Mouse (Mus musculus): ENCODE results near the gene Vldlr.

Gene Vldlr

DNA sequence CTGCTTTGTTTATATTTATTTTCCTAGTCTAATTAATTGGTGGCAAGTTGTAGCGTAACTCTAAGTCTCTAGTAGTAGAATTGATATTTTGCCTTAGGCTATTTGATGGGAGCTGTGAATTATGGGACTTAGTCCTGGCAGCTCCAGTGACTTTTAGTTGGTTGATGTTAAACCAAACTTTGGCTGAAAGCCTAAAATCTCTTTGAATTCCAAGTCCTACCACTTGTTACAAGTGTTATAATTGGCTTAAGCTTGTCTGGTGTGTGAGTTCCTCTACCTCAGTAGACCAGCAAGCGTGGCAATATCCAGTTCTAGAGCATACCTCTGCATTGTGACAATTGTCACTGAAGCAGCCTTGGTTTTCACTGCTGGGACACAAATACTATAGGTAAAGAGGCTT lies 17.1 kb downstream of the Vldlr start:
- DNase-seq (ENCODE audit: low spot score in 2 of 2): no peak

DNA sequence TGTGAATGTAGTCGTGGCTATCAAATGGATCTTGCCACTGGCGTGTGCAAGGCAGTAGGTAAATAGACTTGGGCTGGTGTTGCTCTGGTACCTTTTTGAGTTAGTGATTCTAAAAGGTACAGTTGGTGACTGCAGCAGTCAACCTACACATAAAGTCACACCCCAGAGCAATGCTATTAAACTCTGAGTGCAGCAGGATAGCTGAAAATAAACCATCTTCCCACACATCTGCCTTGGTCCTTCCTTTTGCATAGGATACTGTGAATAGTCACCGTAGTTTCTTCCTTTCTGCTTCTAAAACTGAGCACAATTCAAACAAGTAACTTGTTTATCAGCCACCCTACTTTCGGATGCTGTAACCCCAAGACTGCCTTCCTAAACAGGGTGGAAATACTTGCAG lies 23.6 kb downstream of the Vldlr start:
- DNase-seq (ENCODE audit: low spot score in 2 of 2): no peak

DNA sequence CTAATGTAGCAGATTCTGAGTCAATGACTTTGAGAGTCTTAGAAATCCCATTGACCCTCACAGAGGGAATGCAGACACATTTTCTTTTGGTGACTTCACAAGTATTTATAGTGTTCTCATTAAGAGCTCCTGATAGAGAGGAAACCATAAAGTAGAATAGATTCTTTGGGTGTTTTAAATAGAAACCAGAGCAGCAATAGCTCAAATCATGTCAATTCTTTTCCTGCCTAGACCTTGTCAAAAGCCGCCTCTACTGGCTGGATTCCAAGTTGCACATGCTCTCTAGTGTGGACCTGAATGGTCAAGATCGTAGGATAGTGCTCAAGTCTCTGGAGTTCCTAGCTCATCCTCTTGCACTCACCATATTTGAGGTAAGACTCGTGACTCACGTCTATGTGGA lies 27.2 kb downstream of the Vldlr start:
- no peak for DNase-seq (ENCODE audit: low spot score in 2 of 2)

GRCm38 (mm10) chr19:27254756-27255155 lies 38.5 kb downstream of the Vldlr start:
- DNase-seq (ENCODE audit: low spot score in 2 of 2): no peak

GRCm38 (mm10) chr19:27255678-27256077 lies 39.4 kb downstream of the Vldlr start:
- DNase-seq (ENCODE audit: low spot score in 2 of 2): no peak

DNA sequence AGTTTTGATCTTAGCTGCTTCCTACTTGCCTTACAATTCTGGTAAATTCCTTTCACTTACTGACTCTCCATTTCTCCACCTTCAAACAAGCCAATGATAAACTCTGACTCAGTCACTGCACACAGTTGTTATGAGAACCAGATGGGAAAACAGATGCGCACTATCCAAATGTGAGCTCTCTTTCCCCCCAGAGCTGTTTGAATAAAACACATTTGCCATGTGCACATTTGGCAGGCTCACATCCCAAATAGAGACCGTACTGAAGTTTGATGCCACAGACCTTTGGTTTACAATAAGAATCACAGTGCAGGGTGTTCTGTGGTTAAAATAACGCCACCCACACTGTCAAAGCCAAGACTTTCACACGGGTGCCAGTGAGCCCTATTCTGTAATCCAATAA lies 43.8 kb downstream of the Vldlr start:
- DNase-seq (ENCODE audit: low spot score in 2 of 2): no peak

GRCm38 (mm10) chr19:27260621-27261278 lies 44.5 kb downstream of the Vldlr start:
- DNase-seq (ENCODE audit: low spot score in 2 of 2): no peak

DNA sequence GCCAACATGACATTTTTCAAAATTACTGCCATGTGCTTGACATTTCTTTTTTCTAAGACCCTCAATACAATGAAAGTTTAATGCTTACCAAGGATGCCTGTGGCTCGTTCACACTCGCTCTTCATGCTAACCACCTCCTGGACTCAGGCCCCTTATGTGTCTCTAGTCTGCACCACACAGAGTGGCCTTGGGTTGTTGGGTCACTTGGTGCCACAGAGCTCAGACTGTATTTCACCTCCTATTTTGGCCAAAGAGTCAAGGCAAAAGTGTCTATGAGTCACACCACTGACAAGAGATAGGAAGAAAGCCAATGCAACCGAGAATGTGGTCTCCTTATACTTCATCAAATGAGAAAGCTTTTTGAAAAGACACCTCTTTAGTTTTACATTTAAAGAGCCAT lies 45.9 kb downstream of the Vldlr start:
- no peak for DNase-seq (ENCODE audit: low spot score in 2 of 2)

DNA sequence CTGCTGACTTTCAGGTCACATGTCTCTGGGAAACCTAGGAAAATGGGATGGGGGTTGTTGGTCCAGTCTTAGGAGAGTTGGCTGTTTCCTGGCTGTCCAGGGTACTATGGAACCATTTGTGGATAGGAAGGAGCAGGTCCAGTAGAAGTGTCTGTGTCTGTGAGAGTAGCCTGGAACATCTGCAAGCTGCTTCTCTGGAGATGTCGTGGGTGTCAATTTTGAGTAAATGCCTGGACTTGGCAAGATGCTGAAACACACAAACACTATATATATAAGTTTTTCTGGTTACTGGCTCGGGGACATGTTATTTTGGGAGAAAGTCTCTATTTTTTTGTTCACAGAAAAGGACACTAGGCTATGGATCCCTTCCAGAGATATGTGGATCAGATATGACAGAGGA lies 57.1 kb downstream of the Vldlr start:
- no peak for DNase-seq (ENCODE audit: low spot score in 2 of 2)

- no peak for DNase-seq (ENCODE audit: low spot score in 2 of 2)
These were observed 58.1 kb downstream of the Vldlr start for GRCm38 (mm10) chr19:27274382-27274781.

DNA sequence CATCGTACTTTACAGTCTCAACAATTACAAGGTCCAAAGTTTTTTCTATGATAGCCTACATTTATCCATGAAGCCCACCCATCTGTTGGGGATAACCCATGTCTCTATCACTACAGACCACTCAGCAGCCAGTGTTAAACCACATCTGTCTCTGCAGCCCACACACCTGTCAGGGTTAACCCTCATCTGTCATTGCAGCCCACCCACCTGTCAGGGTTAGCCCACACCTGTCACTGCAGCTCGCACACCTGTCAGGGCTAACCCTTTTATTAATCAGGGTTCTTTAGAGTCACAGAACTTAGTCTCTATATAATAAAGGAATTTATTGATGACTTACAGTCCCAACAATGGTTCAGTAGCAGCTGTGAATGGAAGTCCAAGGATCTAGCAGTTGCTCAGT lies 62.9 kb downstream of the Vldlr start:
- no peak for DNase-seq (ENCODE audit: low spot score in 2 of 2)
